Mouse (Mus musculus) kidney, adult 18-20 months (tissue): ENCODE results near the gene Dcun1d5.
A peak's percentile ranks its signal among the peaks of the same experiment; 100 is the strongest.
"Not testable (repeated sequence)": the region's sequence is repeated elsewhere in the genome, so short reads cannot be mapped to it uniquely, and the experiment has no call there.

Experiments used
- DNase-seq: peaks from one replicate; pipeline ENCODE4 v3.0.0; 2021

Gene Dcun1d5

GRCm38 (mm10) chr9:7184172-7184896 is at the start of gene Dcun1d5, which contains the start of gene Dync2h1:
Gene Dcun1d5, plus strand, starts transcription at chr9:7184520.
Gene Dync2h1, minus strand, starts transcription at chr9:7184446.
- DNase-seq: peak; percentile 94

- no peak for DNase-seq
Measured at GRCm38 (mm10) chr9:7154391-7154790, 29.9 kb upstream of the Dcun1d5 start.

GRCm38 (mm10) chr9:7158605-7159004 is 25.7 kb upstream of the Dcun1d5 start:
- DNase-seq: no peak

GRCm38 (mm10) chr9:7159718-7160117 is 24.6 kb upstream of the Dcun1d5 start:
- DNase-seq: no peak

GRCm38 (mm10) chr9:7160688-7161087 is 23.6 kb upstream of the Dcun1d5 start:
- DNase-seq: no peak

GRCm38 (mm10) chr9:7167339-7167998 is 16.9 kb upstream of the Dcun1d5 start:
- no peak for DNase-seq

GRCm38 (mm10) chr9:7173756-7174155 is 10.6 kb upstream of the Dcun1d5 start:
- no peak for DNase-seq

- peak; percentile 94 for DNase-seq
Measured at GRCm38 (mm10) chr9:7176618-7177610, 7.4 kb upstream of the Dcun1d5 start.

GRCm38 (mm10) chr9:7184897-7185291 is 574 bp downstream of the Dcun1d5 start:
- no peak for DNase-seq

GRCm38 (mm10) chr9:7190694-7191093 is 6.4 kb downstream of the Dcun1d5 start:
- not testable (repeated sequence) for DNase-seq

- no peak for DNase-seq
Measured at GRCm38 (mm10) chr9:7216240-7216639, 31.9 kb downstream of the Dcun1d5 start.

GRCm38 (mm10) chr9:7221024-7221423 is 36.7 kb downstream of the Dcun1d5 start:
- DNase-seq: no peak

- no peak for DNase-seq
Measured at GRCm38 (mm10) chr9:7221460-7221859, 37.1 kb downstream of the Dcun1d5 start.

GRCm38 (mm10) chr9:7238619-7239018 is 54.3 kb downstream of the Dcun1d5 start:
- no peak for DNase-seq

- DNase-seq: no peak
Measured at GRCm38 (mm10) chr9:7239967-7240366, 55.6 kb downstream of the Dcun1d5 start.

- DNase-seq: no peak
Measured at GRCm38 (mm10) chr9:7252797-7253654, 68.7 kb downstream of the Dcun1d5 start.
